Mouse (Mus musculus) lung, adult 2 months (tissue): ENCODE measurements around the gene Cdr2l.

Experiments used
- CTCF ChIP-seq: fragments of 200-500 bp; IDR thresholded peaks from 2 replicates; pipeline ENCODE4 v1.5.1; 2011; ENCODE audit warnings: mild to moderate bottlenecking, low read length, control low read depth; ENCODE audit not compliant: insufficient read depth
- POLR2A ChIP-seq: fragments of 200-500 bp; IDR thresholded peaks from 2 replicates; pipeline ENCODE4 v1.6.1; 2011; ENCODE audit warnings: low read depth, mild to moderate bottlenecking, control low read depth, low read length, borderline replicate concordance; ENCODE audit errors: extremely low read depth

DNA sequence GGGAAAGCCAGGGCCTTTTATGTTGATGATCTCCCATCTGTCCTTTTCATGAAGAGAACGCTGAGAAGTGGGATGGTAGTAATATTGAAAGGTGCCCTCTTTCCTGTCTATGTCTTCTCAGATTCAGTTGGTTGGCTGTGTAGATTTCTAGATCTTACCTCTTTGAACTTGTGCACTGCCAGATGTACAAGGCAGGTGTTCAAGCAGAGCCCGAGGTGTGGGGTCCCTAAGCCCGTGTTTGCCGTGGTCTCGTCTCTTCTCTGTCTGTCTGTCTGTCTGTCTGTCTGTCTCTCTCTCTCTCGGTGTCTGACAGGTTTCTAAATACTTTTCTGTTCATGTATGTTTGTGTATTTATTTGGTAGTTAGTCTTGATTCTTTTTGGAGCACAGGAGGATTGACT is 44.0 kb downstream of the Cdr2l start:
- TF ChIP-seq POLR2A (no peak), CTCF (no peak)
